Mouse (Mus musculus) left cerebral cortex, postnatal 25 days (tissue): ENCODE measurements at regions not wholly inside any gene's neighbourhood (a gene's known extent, or its start where the extent isn't known, plus 50 kb on each side); places are given as distances from the start of the nearest gene placed in this dataset.

Source experiments
- DNase-seq, 2 experiments: peaks; one replicate each; pipeline ENCODE4 v3.0.0; 2022; ENCODE audit warnings: low spot score in 2 of 2, mixed read lengths in 1 of 2
- intact Hi-C: fragments of 180-260 bp; cut with DNase I; formaldehyde crosslinking; loops from one replicate; pipeline ENCODE4 v1.15.1; 2025

GRCm38 (mm10) chr1:186804451-186804850 lies 55.3 kb upstream of the Rrp15 start:
- intact Hi-C loops, result no loop called here
- no peak for DNase-seq
